Mouse (Mus musculus) frontal cortex, postnatal 10 days (tissue): ENCODE measurements around the gene Bpgm.

Experiments
- DNase-seq, 2 experiments: peaks; one replicate each; pipeline ENCODE4 v3.0.0; 2022; ENCODE audit warnings: low spot score in 2 of 2, mixed read lengths in 1 of 2

Bpgm gene

GRCm38 (mm10) chr6:34483811-34484210, 7.8 kb downstream of the Bpgm start:
- no peak for DNase-seq

DNA sequence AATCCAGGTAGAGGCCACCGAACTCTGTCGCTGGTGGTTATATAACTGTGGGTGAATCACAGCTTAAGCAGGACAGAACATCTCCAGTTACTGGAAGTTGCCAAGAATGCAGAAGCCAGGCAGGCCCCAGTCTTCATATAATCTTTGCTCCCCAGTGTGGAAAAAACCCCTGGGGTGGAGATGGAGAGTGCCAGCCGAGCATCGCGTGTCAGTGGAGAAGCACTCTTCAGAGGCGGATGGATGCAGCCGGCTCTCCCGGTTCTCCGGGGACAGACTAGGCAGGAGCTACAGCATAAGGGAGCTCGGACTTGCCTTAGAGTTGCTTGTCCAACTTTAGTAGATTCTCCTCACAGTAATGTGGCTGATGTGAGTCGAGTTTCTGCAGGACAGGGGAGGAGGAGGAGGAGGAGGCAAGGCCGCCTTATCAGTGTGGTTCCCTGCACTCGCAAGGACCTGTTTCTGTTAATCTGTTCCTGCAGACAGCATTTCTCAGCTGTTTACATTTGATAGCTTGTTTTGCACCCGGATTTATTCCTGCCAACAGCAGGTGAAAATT, 10.1 kb downstream of the Bpgm start:
- no peak for DNase-seq

- no peak for DNase-seq
Observed at GRCm38 (mm10) chr6:34493327-34494095, 17.5 kb downstream of the Bpgm start.

GRCm38 (mm10) chr6:34495140-34495551, 19.1 kb downstream of the Bpgm start:
- DNase-seq, result no peak

DNA sequence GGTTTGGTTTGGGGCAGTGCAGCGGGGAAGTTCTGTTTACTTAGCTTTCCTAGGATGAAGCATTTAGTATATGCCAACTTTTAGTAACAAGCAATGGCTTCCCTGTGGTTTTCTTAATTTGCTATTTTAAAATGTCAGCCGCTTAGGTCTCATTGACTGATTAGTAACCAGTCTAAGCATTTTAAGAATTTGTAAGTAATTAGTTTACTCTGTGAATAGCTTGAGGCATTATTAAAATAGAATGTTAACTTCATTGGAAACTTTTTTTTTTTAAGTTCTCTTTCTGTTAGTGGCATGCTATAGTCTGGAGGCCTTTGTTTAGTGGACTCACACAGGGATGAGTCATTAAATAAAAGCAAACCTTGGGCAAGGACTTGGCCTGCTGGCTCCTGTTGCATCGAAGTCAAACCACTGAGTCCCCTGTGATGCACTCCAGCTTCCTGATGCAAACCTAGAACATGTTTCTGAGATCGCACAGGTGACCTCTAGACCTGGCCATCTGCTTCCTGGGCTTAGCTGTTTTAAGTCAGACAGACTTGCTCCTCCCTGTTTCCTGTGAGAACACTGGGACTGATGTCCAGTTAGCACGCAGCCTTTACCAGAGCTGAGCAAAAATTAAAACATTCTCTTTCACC, 22.1 kb downstream of the Bpgm start:
- no peak for DNase-seq

DNA sequence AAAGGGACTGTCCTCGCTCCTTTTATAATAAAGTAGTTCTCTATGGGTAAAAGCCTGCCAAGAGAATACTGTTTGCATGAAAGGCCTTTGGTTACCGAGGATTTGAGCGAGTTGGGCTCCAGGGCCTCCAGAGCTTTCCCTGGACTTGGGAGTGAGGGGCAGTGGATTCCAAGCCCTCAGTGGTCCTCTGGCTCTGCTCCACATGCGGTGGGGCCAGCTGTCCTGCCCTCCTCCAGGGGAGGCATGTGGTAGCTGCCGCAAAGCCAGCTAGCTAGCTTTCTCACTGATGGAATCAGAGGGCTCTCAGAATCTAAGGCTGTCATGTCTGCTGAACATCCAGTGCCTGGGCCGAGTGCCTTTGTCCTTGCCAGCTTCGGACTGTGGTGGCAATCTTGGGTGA, 26.3 kb downstream of the Bpgm start:
- no peak for DNase-seq

DNA sequence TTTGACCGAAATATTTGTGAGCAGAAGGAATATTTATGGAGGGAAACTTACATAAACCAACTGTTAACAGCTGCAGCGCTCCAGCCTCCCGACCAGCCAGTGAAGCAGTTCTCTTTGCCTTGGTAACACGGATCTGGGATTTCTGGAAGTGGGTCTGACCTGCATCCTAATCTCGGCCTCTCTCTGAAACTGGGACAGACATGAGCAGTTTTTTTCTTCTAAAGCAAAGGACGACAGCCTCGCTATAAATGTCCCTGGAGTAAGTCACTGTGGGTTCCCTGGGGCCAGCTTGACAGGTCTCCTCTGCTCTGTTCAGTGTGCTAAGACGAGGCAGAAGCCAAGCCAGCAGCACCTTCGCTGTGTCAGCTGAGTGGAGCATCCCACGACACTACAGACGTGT, 29.9 kb downstream of the Bpgm start:
- peak in 1 of 2 experiments; percentile 28 for DNase-seq

- DNase-seq, result no peak
Observed at GRCm38 (mm10) chr6:34507581-34507980, 31.6 kb downstream of the Bpgm start.

- no peak for DNase-seq
Observed at GRCm38 (mm10) chr6:34508016-34508415, 32.0 kb downstream of the Bpgm start.

- DNase-seq, result no peak
Observed at GRCm38 (mm10) chr6:34510277-34510676, 34.3 kb downstream of the Bpgm start.

- DNase-seq, result no peak
Observed at GRCm38 (mm10) chr6:34511410-34511809, 35.4 kb downstream of the Bpgm start.

GRCm38 (mm10) chr6:34512741-34513140, 36.7 kb downstream of the Bpgm start:
- DNase-seq, result no peak

- DNase-seq, result no peak
Observed at GRCm38 (mm10) chr6:34514655-34515054, 38.6 kb downstream of the Bpgm start.

GRCm38 (mm10) chr6:34515098-34515782, 39.2 kb downstream of the Bpgm start:
- no peak for DNase-seq

GRCm38 (mm10) chr6:34515783-34516099, 39.7 kb downstream of the Bpgm start:
- DNase-seq, result no peak

DNA sequence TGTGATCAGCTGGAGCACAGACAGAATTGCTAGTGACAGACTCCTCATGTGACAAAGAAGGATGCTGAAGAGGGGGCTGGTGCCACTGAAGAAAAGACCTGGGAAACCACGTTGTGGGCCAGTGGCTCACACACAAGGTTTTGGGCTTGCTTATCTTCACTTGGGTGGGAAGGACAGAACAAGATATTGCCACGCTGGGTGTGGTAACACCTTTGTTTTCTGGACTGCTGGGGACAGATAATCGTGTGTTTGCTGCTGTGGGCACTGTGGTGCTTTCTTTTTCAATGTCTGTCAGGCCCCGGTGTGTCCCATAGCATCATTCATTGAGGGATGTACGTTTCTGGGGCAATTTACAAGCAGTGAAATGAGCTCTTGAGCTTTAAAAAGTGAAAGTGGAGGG, 41.7 kb downstream of the Bpgm start:
- DNase-seq, result no peak

GRCm38 (mm10) chr6:34519087-34519486, 43.1 kb downstream of the Bpgm start:
- no peak for DNase-seq

- DNase-seq, result no peak
Observed at GRCm38 (mm10) chr6:34520491-34520890, 44.5 kb downstream of the Bpgm start.

GRCm38 (mm10) chr6:34520912-34521311, 44.9 kb downstream of the Bpgm start:
- no peak for DNase-seq

DNA sequence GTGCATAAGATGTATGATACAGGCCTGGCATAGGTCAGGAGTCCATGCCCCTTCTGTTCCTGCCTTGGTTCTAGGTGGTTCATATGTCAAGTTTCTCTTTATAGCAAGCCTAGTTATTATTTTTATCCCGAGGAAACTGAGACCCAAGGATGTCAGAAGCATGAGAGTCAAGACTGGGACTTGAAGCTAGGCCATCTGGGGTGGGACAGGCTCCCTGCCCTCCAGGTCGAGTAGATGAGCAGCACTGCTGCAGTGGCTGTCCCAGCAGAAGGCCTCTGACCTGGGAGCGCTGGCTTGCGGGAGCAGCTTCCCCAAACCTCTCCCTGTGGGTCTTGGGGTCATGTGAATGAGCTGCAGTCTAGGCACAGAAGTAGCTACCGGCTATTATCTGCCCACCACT, 47.5 kb downstream of the Bpgm start:
- no peak for DNase-seq

- no peak for DNase-seq
Observed at GRCm38 (mm10) chr6:34525499-34525924, 49.5 kb downstream of the Bpgm start.

DNA sequence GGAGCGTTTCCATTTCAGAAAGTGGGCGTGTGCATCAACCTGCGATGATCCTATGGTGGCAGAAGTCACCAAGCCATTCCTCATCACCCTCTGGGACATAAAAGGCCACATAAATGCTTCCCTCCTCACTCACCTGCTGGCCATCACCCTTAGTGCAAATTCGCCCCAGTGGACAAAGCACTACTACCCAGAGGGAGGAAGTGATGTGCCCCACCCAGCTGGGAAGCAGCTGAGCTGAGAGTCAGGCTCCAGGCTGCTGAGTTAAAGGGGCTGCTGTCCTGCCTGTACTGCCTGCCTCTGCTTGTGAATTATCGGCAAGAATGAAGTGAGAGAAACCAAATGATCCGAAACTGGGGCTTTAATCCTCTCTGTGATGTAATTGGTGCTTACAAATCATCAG, 49.9 kb downstream of the Bpgm start:
- no peak for DNase-seq

DNA sequence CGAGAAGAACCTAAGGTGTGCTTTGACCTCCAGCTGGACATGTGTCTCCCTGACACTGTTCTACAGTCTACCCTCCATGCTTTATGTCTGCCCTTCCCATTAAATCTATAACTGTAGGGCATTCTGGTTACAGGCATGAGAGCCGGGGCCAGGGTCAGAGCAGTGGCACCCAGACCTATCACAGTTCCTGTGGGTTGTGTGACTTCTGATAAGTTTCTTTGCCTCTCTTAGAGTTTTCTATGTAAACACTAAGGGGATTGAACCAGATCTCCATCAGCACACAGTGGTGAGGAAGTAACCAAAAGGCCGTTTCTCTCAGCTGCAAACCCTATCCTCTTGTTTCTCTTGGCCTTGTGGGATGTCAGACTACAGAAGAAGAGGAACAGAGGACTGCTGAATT, 50.4 kb downstream of the Bpgm start:
- no peak for DNase-seq
